Mouse (Mus musculus) spleen, adult 2 months (tissue): ENCODE data around the gene Prkaca. TPM values are rescaled to one million over a fixed set of nuclear protein-coding genes. Genes with fewer than 3 reads are reported as not detected.

Experiments used
- DNase-seq, 2 experiments: peaks; one replicate each; pipeline versions ENCODE4 v3.0.0 to v3.0.0-alpha.2; 2012 to 2021; ENCODE audit warnings: low spot score in 2 of 2, low read depth in 1 of 2
- H3K27ac ChIP-seq: fragments of 200-500 bp; 2 replicates; pipeline ENCODE4 v1.5.1; 2012; ENCODE audit warnings: low read length, inconsistent platforms; ENCODE audit not compliant: insufficient read depth
- H3K27me3 ChIP-seq: fragments of 200-500 bp; 2 replicates; pipeline ENCODE4 v1.6.1; 2012; ENCODE audit warnings: mild to moderate bottlenecking, moderate library complexity, low read length, inconsistent platforms; ENCODE audit not compliant: control insufficient read depth, insufficient read depth
- H3K36me3 ChIP-seq: fragments of 200-500 bp; 2 replicates; pipeline ENCODE4 v1.6.1; 2012; ENCODE audit warnings: mild to moderate bottlenecking, low read length, inconsistent platforms; ENCODE audit not compliant: control insufficient read depth, insufficient read depth
- H3K4me1 ChIP-seq: fragments of 200-500 bp; 2 replicates; pipeline ENCODE4 v1.6.1; 2011; ENCODE audit warnings: inconsistent platforms; ENCODE audit not compliant: control insufficient read depth, insufficient read depth, insufficient read length
- H3K4me3 ChIP-seq: fragments of 200-500 bp; 2 replicates; pipeline ENCODE4 v1.5.1; 2011; ENCODE audit warnings: mild to moderate bottlenecking, inconsistent platforms; ENCODE audit not compliant: insufficient read depth, insufficient read length; ENCODE audit errors: extremely low read depth
- CTCF ChIP-seq: fragments of 200-500 bp; IDR thresholded peaks from 2 replicates; pipeline ENCODE4 v1.5.1; 2011; ENCODE audit warnings: mild to moderate bottlenecking, inconsistent platforms; ENCODE audit not compliant: insufficient read depth, insufficient read length, insufficient replicate concordance; ENCODE audit errors: extremely low read depth
- POLR2A ChIP-seq: fragments of 200-500 bp; IDR thresholded peaks from 2 replicates; pipeline ENCODE4 v1.6.1; 2011; ENCODE audit warnings: low read depth, low read length, inconsistent platforms
- WGBS: fragments of 180-500 bp; shearing (Covaris S2); methylation state at CpG from one replicate; pipeline ENCODE4 v1.1.7; 2018; 5-methylcytosine and 5-hydroxymethylcytosine counted together
- polyA plus RNA-seq: library from polyadenylated mRNA; depleted of rRNA; stranded (reverse); fragments of >200 nt; gene quantifications from 2 replicates; pipeline ENCODE4 v1.2.3, GENCODE M21; 2012

Prkaca gene
- polyA plus RNA-seq, 1 experiment, result 26.7 TPM

- WGBS, result 6% methylated on average over 10 of the region's 10 CpGs
- H3K27ac ChIP-seq, result no peak overlapping the region
- TF ChIP-seq POLR2A, result no peak
- TF ChIP-seq CTCF, result no peak
- H3K4me3 ChIP-seq, result no peak overlapping the region
- peaks cover 5% of the 10 kb centered on the region; the same call in 1 of the 2 replicates for H3K4me1 ChIP-seq
- H3K36me3 ChIP-seq, result peaks cover 17% of the 10 kb centered on the region
- peaks cover 10% of the 10 kb centered on the region for H3K27me3 ChIP-seq
- DNase-seq, result peak in 1 of 2 experiments; percentile 63
These were observed 54.7 kb downstream of the Prkaca start for GRCm38 (mm10) chr8:84027449-84027848.

GRCm38 (mm10) chr8:84029272-84029671 is 56.5 kb downstream of the Prkaca start:
- no peak overlapping the region for H3K27ac ChIP-seq
- H3K36me3 ChIP-seq, result peaks cover 27% of the 10 kb centered on the region
- DNase-seq, result no peak
- H3K4me3 ChIP-seq, result no peak overlapping the region
- WGBS, result 89% methylated on average over 5 of the region's 5 CpGs
- H3K27me3 ChIP-seq, result peaks cover 10% of the 10 kb centered on the region
- peaks cover 5% of the 10 kb centered on the region; the same call in 1 of the 2 replicates for H3K4me1 ChIP-seq
- TF ChIP-seq CTCF, result no peak

GRCm38 (mm10) chr8:84032777-84033176 is 60.0 kb downstream of the Prkaca start:
- peaks cover 35% of the 10 kb centered on the region for H3K36me3 ChIP-seq
- 90% methylated on average over 4 of the region's 4 CpGs for WGBS
- TF ChIP-seq CTCF (no peak), POLR2A (no peak)
- no peaks in the 10 kb centered on the region for H3K27me3 ChIP-seq
- DNase-seq, result no peak
- H3K27ac ChIP-seq, result no peak overlapping the region
- H3K4me3 ChIP-seq, result no peak overlapping the region
- no peaks in the 10 kb centered on the region for H3K4me1 ChIP-seq

GRCm38 (mm10) chr8:84038015-84038414 is 65.2 kb downstream of the Prkaca start:
- Histone ChIP-seq H3K27ac (no peak overlapping the region), H3K27me3 (no peaks in the 10 kb centered on the region), H3K4me1 (peaks cover 7% of the 10 kb centered on the region; the same call in 1 of the 2 replicates), H3K36me3 (peaks cover 21% of the 10 kb centered on the region), H3K4me3 (no peak overlapping the region)
- no peak for DNase-seq
- TF ChIP-seq POLR2A, result no peak
- no peak for TF ChIP-seq CTCF
- 82% methylated on average over 5 of the region's 5 CpGs for WGBS

- H3K4me1 ChIP-seq, result peaks cover 9% of the 10 kb centered on the region; the same call in 1 of the 2 replicates
- H3K27me3 ChIP-seq, result no peaks in the 10 kb centered on the region
- no peak overlapping the region for H3K4me3 ChIP-seq
- H3K27ac ChIP-seq, result no peak overlapping the region
- 17% methylated on average over 5 of the region's 5 CpGs for WGBS
- peak; percentile 56 to 72 for DNase-seq
- H3K36me3 ChIP-seq, result peaks cover 17% of the 10 kb centered on the region
- TF ChIP-seq POLR2A, result no peak
- TF ChIP-seq CTCF, result peak; percentile 80; the same call in 1 of the 2 replicates
These were observed 66.3 kb downstream of the Prkaca start for GRCm38 (mm10) chr8:84039050-84039449.

- H3K4me3 ChIP-seq, result peak within 1 kb of the TSS; percentile 93
- peaks cover 7% of the 10 kb centered on the region; the same call in 1 of the 2 replicates for H3K36me3 ChIP-seq
- H3K27ac ChIP-seq, result peak within 1 kb of the TSS; percentile 91
- H3K27me3 ChIP-seq, result no peaks in the 10 kb centered on the region
- under 1% methylated on average over 40 of the region's 40 CpGs for WGBS
- TF ChIP-seq CTCF (peak; percentile 64; the same call in 1 of the 2 replicates), POLR2A (peak; percentile 54)
- peak; percentile 35 to 75 for DNase-seq
- H3K4me1 ChIP-seq, result peaks cover 9% of the 10 kb centered on the region; the same call in 1 of the 2 replicates
These were observed 69.5 kb downstream of the Prkaca start, which contains the start of gene Il27ra for GRCm38 (mm10) chr8:84042066-84042947. Gene Il27ra, minus strand, starts transcription at chr8:84042589.

GRCm38 (mm10) chr8:84042948-84043342 is 70.2 kb downstream of the Prkaca start:
- DNase-seq, result no peak
- Histone ChIP-seq H3K4me3 (peak overlapping the region; percentile 93), H3K27ac (peak overlapping the region; percentile 91), H3K4me1 (peaks cover 9% of the 10 kb centered on the region; the same call in 1 of the 2 replicates), H3K36me3 (peaks cover 6% of the 10 kb centered on the region; the same call in 1 of the 2 replicates), H3K27me3 (no peaks in the 10 kb centered on the region)
- 46% methylated on average over 12 of the region's 12 CpGs for WGBS
- TF ChIP-seq CTCF, result no peak
- no peak for TF ChIP-seq POLR2A
